11 mouse cellular contexts compared by ENCODE assay signal in the genomic region with DNA sequence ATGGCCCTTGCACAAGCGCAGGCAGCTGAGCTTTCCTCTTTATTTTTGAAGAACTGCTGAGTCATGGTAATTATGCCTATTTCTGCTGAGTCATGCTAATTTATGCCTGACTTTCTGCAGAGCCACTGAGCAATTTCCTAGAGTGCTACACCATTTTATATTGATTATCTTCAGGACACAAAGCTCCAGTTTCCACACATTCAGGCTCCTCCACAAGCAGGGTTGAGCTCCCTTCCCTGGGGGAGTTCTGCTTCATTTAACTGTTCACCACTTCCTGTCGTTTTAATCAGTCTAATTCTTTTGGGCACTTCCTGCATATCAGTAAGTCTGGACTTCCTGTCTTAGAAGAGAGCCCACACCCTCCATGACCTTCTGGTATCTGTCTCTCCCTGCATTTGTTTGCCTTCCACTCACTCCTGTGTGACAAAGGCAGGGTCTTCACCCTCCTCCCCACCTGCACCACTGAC. TPM values are rescaled to one million over a fixed set of nuclear protein-coding genes. Genes with fewer than 3 reads are reported as not detected.
DNase-seq lines count a peak whose midpoint lies in the region; ATAC-seq and TF ChIP-seq lines count a peak whose summit lies in the region.
"Had no signal": no experiment of that assay in that cellular context is flagged by ENCODE, and none has a peak within 500 bp of the region (broad histone marks: within the 10 kb centered on the region; RNA-seq: fewer than 3 reads in every experiment).

No protein-coding gene starts in this region.

- no peak overlapping the region for H3K4me3 ChIP-seq in heart, embryonic 14.5 days (ENCODE audit: control insufficient read depth in 1 of 2, insufficient read depth in 1 of 2, low read depth in 1 of 2, low read length in 2 of 2)
- no peak overlapping the region for H3K4me3 ChIP-seq in CH12.LX (replicated peaks in 1 of 3; ENCODE audit: low read depth in 2 of 3, low read length in 2 of 3, poor library complexity in 1 of 3)
- no peak overlapping the region for H3K4me3 ChIP-seq in macrophage (ENCODE audit: inconsistent target)
- H3K4me3 ChIP-seq: neural tube, embryonic 12.5 days had no signal

- no peak for TF ChIP-seq RAD21 in CH12.LX (IDR thresholded peaks at IDR 0.05; ENCODE audit: low read depth, low read length)

- dilution Hi-C loops in CH12.LX (cut with MboI; ENCODE audit: extremely low pct_ligation_motif_present, extremely low pct_unique_long_range_greater_than_20kb, low sequenced_read_pairs), result no loop called here

- in situ Hi-C loops in CH12.LX (cut with MboI; ENCODE audit: low pct_ligation_motif_present, low pct_unique_long_range_greater_than_20kb, low sequenced_read_pairs), result no loop called here

- H3K27ac ChIP-seq in heart, embryonic 14.5 days (replicated peaks in 1 of 2; ENCODE audit: control insufficient read depth in 1 of 2, insufficient read depth in 1 of 2, low read depth in 2 of 2, low read length in 2 of 2), result peak overlapping the region in 1 of 2 experiments; percentile 19; a peak in 1 of 4 replicates
- H3K27ac ChIP-seq in CH12.LX (ENCODE audit: insufficient read depth, low read depth), result no peak overlapping the region
- peak overlapping the region; percentile 14 for H3K27ac ChIP-seq in macrophage
- H3K27ac ChIP-seq: neural tube, embryonic 12.5 days had no signal

- DNase-seq in heart, postnatal 14 days, result no peak
- DNase-seq in CH12.LX (ENCODE audit: extremely low read depth), result peak; percentile 64
- peak; percentile 23 for DNase-seq in c-Kit-positive CD71-positive TER-119-negative erythroid progenitor cells, embryonic 14.5 days (ENCODE audit: low read depth)
- no peak for DNase-seq in cerebellum, postnatal 14 days
- no peak for DNase-seq in lung, postnatal 36 days
- no peak for DNase-seq in cerebellum, adult 9-11 months

- peak; percentile 55; the same call in 1 of the 2 replicates for ATAC-seq in heart, embryonic 14.5 days (ENCODE audit: insufficient number of reproducible peaks, insufficient read depth, low FRiP score, low read depth)

- peaks cover 10 to 17% of the 10 kb centered on the region in 2 experiments for H3K4me1 ChIP-seq in heart, embryonic 14.5 days (ENCODE audit: control insufficient read depth in 2 of 2, insufficient read depth in 2 of 2, low read length in 2 of 2)
- peaks cover 14 to 21% of the 10 kb centered on the region in 2 experiments for H3K4me1 ChIP-seq in CH12.LX (ENCODE audit: control insufficient read depth in 1 of 2, insufficient read depth in 2 of 2)
- H3K4me1 ChIP-seq: neural tube, embryonic 12.5 days had no signal

- 55% methylated on average over 2 of the region's 2 CpGs for WGBS in heart, embryonic 14.5 days
- 27% methylated on average over 2 of the region's 2 CpGs for WGBS in macrophage (ENCODE audit: missing documents)

- no peaks in the 10 kb centered on the region for H3K36me3 ChIP-seq in heart, embryonic 14.5 days (ENCODE audit: control insufficient read depth, insufficient read depth, low read length)
- H3K36me3 ChIP-seq in CH12.LX (replicated peaks in 1 of 2; ENCODE audit: control insufficient read depth in 1 of 2, insufficient read depth in 1 of 2, low read length in 1 of 2), result no peaks in the 10 kb centered on the region
- no peaks in the 10 kb centered on the region for H3K36me3 ChIP-seq in macrophage (ENCODE audit: inconsistent target)
- H3K36me3 ChIP-seq: neural tube, embryonic 12.5 days had no signal

- TF ChIP-seq CTCF in CH12.LX (conservative IDR thresholded peaks at IDR 0.05 in 1 of 2, IDR thresholded peaks at IDR 0.05 in 1 of 2; ENCODE audit: low read depth in 2 of 2, low read length in 2 of 2), result no peak

- no peak for TF ChIP-seq POLR2A in CH12.LX (IDR thresholded peaks at IDR 0.05; ENCODE audit: low read depth, low read length)

- intact Hi-C loops in heart, postnatal 14 days (cut with DNase I), result no loop called here

- H3K9me3 ChIP-seq in heart, embryonic 14.5 days (ENCODE audit: control insufficient read depth, low read length), result no peaks in the 10 kb centered on the region
- no peaks in the 10 kb centered on the region for H3K9me3 ChIP-seq in CH12.LX (replicated peaks; ENCODE audit: low read length)
- H3K9me3 ChIP-seq: neural tube, embryonic 12.5 days had no signal

- H3K79me2 ChIP-seq in CH12.LX (replicated peaks; ENCODE audit: control insufficient read depth, extremely low read depth, insufficient read depth, poor library complexity, severe bottlenecking) (no peaks in the 10 kb centered on the region), macrophage (ENCODE audit: inconsistent target) (no peaks in the 10 kb centered on the region)

- peak; percentile 17; the same call in 1 of the 2 replicates for TF ChIP-seq EP300 in CH12.LX (IDR thresholded peaks at IDR 0.05; ENCODE audit: low read length)

- H3K9ac ChIP-seq in heart, embryonic 14.5 days (ENCODE audit: low read length), result no peak overlapping the region
- H3K9ac ChIP-seq in CH12.LX (ENCODE audit: insufficient read depth, low read depth), result no peak overlapping the region
- H3K9ac ChIP-seq: neural tube, embryonic 12.5 days had no signal

- no peaks in the 10 kb centered on the region for H3K27me3 ChIP-seq in heart, embryonic 14.5 days (ENCODE audit: control insufficient read depth, insufficient read depth, low read length)
- no peaks in the 10 kb centered on the region for H3K27me3 ChIP-seq in CH12.LX (replicated peaks)
- H3K27me3 ChIP-seq: neural tube, embryonic 12.5 days had no signal

- H3K4me2 ChIP-seq in heart, embryonic 14.5 days (ENCODE audit: low read length), result no peak overlapping the region
- H3K4me2 ChIP-seq in CH12.LX (ENCODE audit: insufficient read depth, low read depth, poor library complexity, severe bottlenecking), result no peak overlapping the region
- H3K4me2 ChIP-seq: neural tube, embryonic 12.5 days had no signal

TF ChIP-seq in CH12.LX, 34 proteins besides CTCF, POLR2A, EP300 and RAD21 (continues in another document):
- TF ChIP-seq ZMIZ1 (IDR thresholded peaks at IDR 0.05; ENCODE audit: low read depth, low read length), result no peak
- TF ChIP-seq NELFE (IDR thresholded peaks at IDR 0.05; ENCODE audit: low read depth, low read length), result no peak
- no peak for TF ChIP-seq NRF1 (IDR thresholded peaks at IDR 0.05; ENCODE audit: low read depth, low read length)
- TF ChIP-seq PAX5 (IDR thresholded peaks at IDR 0.05; ENCODE audit: low read length), result no peak
- TF ChIP-seq TCF12 (IDR thresholded peaks at IDR 0.05; ENCODE audit: low read depth, low read length), result no peak
- no peak for TF ChIP-seq HCFC1 (IDR thresholded peaks at IDR 0.05; ENCODE audit: low read depth, low read length)
- peak; percentile 43; the same call in 1 of the 2 replicates for TF ChIP-seq ELF1 (IDR thresholded peaks at IDR 0.05; ENCODE audit: low read depth, low read length)
- TF ChIP-seq UBTF (IDR thresholded peaks at IDR 0.05; ENCODE audit: low read depth, low read length), result no peak
- TF ChIP-seq USF2 (conservative IDR thresholded peaks at IDR 0.05; ENCODE audit: low read depth, low read length), result no peak
- no peak for TF ChIP-seq JUND (conservative IDR thresholded peaks at IDR 0.05; ENCODE audit: low read depth, low read length)
- no peak for TF ChIP-seq JUN (IDR thresholded peaks at IDR 0.05; ENCODE audit: insufficient read depth, low read depth, low read length)
- no peak for TF ChIP-seq MEF2A (IDR thresholded peaks at IDR 0.05; ENCODE audit: borderline replicate concordance, low read depth, low read length)
- no peak for TF ChIP-seq CHD1 (IDR thresholded peaks at IDR 0.05; ENCODE audit: low read depth, low read length)
- TF ChIP-seq USF1 (IDR thresholded peaks at IDR 0.05; ENCODE audit: low read depth, low read length), result no peak
- 0 out of 2 replicates have a peak, but pooled peaks have one; percentile 10 for TF ChIP-seq GABPA (IDR thresholded peaks at IDR 0.05; ENCODE audit: insufficient replicate concordance, low read depth, low read length)
- TF ChIP-seq POLR2AphosphoS2 (IDR thresholded peaks at IDR 0.05; ENCODE audit: low read depth, low read length), result no peak
- TF ChIP-seq RCOR1 (conservative IDR thresholded peaks at IDR 0.05; ENCODE audit: low read depth, low read length), result no peak
- TF ChIP-seq E2F4 (IDR thresholded peaks at IDR 0.05; ENCODE audit: insufficient replicate concordance, low read depth, low read length), result no peak
- peak; percentile 24; the same call in 1 of the 2 replicates for TF ChIP-seq ETS1 (conservative IDR thresholded peaks at IDR 0.05; ENCODE audit: low read depth, low read length)
- no peak for TF ChIP-seq SIN3A (IDR thresholded peaks at IDR 0.05; ENCODE audit: low read length)

RNA-seq across cellular contexts. Expression of a gene that starts 4.0 kb away (rescaled TPM):
- 0.13 TPM in 1 of 2 replicates, not detected in the other for polyA plus RNA-seq in heart, embryonic 14.5 days (2014; fragmentation: Nextera tagmentation; extraction: Ambion mirVana)
- total RNA-seq in heart, postnatal 14 days (2021), result under 1 TPM in 1 of 2 experiments, not detected in 1; 0.15 TPM
- not detected in 2 replicates for total RNA-seq in CH12.LX (2012; rRNA removed)
- not detected in 2 replicates for total RNA-seq in CH12.LX (2014; rRNA removed)
- not detected in 2 replicates for polyA plus RNA-seq in CH12.LX (2012; ENCODE audit: insufficient read length, low read depth)
- total RNA-seq in macrophage (2018; cell fraction: chromatin; rRNA removed), result 1 to 10 TPM in 2 of 26 experiments, not detected in 24; 1.1 to 4.0 TPM
- total RNA-seq in macrophage (2018; cell fraction: cytosol; rRNA removed), result under 1 TPM in 5 of 26 experiments, not detected in 21; 0.04 to 0.38 (median 0.24) TPM
- 1 to 10 TPM in 1 of 26 experiments, under 1 TPM in 4, not detected in 21; 0.54 to 1.0 (median 0.72) TPM for total RNA-seq in macrophage (2018; cell fraction: nucleus; rRNA removed)
- not detected in 3 replicates for polyA plus RNA-seq in macrophage (2018)
- polyA plus RNA-seq: neural tube, embryonic 12.5 days; stomach, embryonic 16.5 days had no signal

RNA-seq across cellular contexts. Expression of a gene that starts 30.2 kb away (rescaled TPM):
- 1.8 and 3.1 TPM in 2 replicates for polyA plus RNA-seq in heart, embryonic 14.5 days (2014; fragmentation: Nextera tagmentation; extraction: Ambion mirVana)
- total RNA-seq in heart, postnatal 14 days (2021), result 1 to 10 TPM; 1.4 to 2.6 TPM
- not detected in 2 replicates for total RNA-seq in CH12.LX (2012; rRNA removed)
- not detected in 2 replicates for total RNA-seq in CH12.LX (2014; rRNA removed)
- not detected in 2 replicates for polyA plus RNA-seq in CH12.LX (2012; ENCODE audit: insufficient read length, low read depth)
- not detected for total RNA-seq in macrophage (2018; cell fraction: chromatin; rRNA removed)
- not detected for total RNA-seq in macrophage (2018; cell fraction: cytosol; rRNA removed)
- total RNA-seq in macrophage (2018; cell fraction: nucleus; rRNA removed), result under 1 TPM in 1 of 26 experiments, not detected in 25; 0.62 TPM
- not detected in 3 replicates for polyA plus RNA-seq in macrophage (2018)
- total RNA-seq: left cerebral cortex, postnatal 14 days had no signal

RNA-seq across cellular contexts. Expression of a gene that starts 39.7 kb away (rescaled TPM):
- not detected in 2 replicates for polyA plus RNA-seq in heart, embryonic 14.5 days (2014; fragmentation: Nextera tagmentation; extraction: Ambion mirVana)
- not detected for total RNA-seq in heart, postnatal 14 days (2021)
- total RNA-seq in CH12.LX (2012; rRNA removed) (not detected in 2 replicates), CH12.LX (2014; rRNA removed) (not detected in 2 replicates)
- polyA plus RNA-seq in CH12.LX (2012; ENCODE audit: insufficient read length, low read depth) (not detected in 2 replicates), macrophage (2018) (not detected in 3 replicates)
- total RNA-seq in macrophage (2018; cell fraction: chromatin; rRNA removed), result not detected
- not detected for total RNA-seq in macrophage (2018; cell fraction: cytosol; rRNA removed)
- not detected for total RNA-seq in macrophage (2018; cell fraction: nucleus; rRNA removed)
- total RNA-seq: left cerebral cortex, postnatal 14 days had no signal
- polyA plus RNA-seq: neural tube, embryonic 12.5 days had no signal

Comparison
In these comparisons a context has a peak if more than half of its experiments do, and no peak if none do; other contexts are left out.
1. DNase-seq: peak in CH12.LX (single experiment) and c-Kit-positive CD71-positive TER-119-negative erythroid progenitor cells, embryonic 14.5 days (single experiment); none in heart, postnatal 14 days (0 of 2), cerebellum, postnatal 14 days (0 of 2), lung, postnatal 36 days (single experiment) and cerebellum, adult 9-11 months (single experiment).